Mouse (Mus musculus): Measurements from ENCODE around the gene Rnaseh2b.

- TF ChIP-seq CTCF (IDR thresholded peaks at IDR 0.05; ENCODE audit: borderline replicate concordance, insufficient read depth, low read depth, low read length) (no peak), POLR2A (IDR thresholded peaks at IDR 0.05; ENCODE audit: borderline replicate concordance, insufficient read depth, low read length) (no peak)
These were observed 103.0 kb downstream of the Rnaseh2b start for GRCm38 (mm10) chr14:62395346-62395745.

Data from cerebellum, adult 2 months (tissue).